Mouse (Mus musculus): ENCODE measurements around the gene Gm20683.

DNA sequence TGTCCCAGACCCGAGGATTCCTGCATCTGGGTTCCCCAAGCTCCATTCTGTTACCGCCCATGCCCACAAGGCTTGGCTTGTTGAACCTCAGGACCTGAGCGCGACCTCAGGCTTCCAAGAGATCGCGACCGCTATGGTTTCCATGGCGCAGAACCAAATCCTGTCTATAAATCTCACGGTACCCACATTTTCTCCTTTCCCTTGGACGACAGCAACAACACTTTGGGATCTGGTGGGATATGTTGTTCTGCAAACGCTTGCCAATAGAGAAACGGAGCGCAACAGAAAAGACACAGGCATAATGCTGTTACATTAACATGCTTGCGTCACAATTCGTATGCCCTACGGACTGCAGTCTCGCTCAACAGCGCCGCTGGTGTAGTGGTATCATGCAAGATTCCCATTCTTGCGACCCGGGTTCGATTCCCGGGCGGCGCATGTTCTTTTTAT is 33.2 kb upstream of the Gm20683 start, which contains the start of gene Mettl26:
- TF ChIP-seq POLR2A (IDR thresholded peaks at IDR 0.05; ENCODE audit: borderline replicate concordance, control insufficient read depth, low read depth, low read length) (no peak), CTCF (IDR thresholded peaks at IDR 0.05; ENCODE audit: control insufficient read depth, insufficient read depth, low read length) (peak; percentile 18; the same call in 1 of the 2 replicates)
